Mouse (Mus musculus): ENCODE results near the gene Sfswap. TPM values are rescaled to one million over a fixed set of nuclear protein-coding genes. Genes with fewer than 3 reads are reported as not detected.

The Sfswap gene
- polyA plus RNA-seq, 1 experiment from 2014 or later = 13.7 TPM

DNA sequence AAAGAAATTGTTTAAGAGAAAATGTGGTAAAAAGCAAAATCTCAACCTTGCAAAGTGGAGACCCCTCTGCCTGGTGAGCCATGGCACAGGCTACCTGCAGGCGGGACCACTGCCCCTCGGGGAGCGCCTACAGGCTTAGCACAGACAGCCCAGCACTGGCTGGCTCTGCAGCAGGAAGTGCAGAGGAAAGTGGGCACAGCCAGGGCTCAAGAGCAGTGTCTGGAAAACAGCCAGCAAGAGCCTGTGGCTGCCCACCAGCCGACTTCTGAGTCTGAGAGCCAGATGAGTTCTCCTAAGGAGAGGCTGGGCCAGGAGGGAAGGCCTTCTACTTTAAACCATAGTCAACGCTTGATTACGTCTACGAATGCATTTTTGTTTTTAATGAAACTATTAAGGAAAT lies 20.5 kb downstream of the Sfswap start:
- Histone ChIP-seq H3K27ac (ENCODE audit: low read length) (no peak overlapping the region), H3K4me2 (ENCODE audit: low read depth, low read length) (no peak overlapping the region), H3K4me1 (ENCODE audit: control insufficient read depth, low read depth, low read length) (no peaks in the 10 kb centered on the region), H3K36me3 (ENCODE audit: control insufficient read depth, insufficient read depth) (peaks cover 31% of the 10 kb centered on the region), H3K9me3 (replicated peaks; ENCODE audit: control insufficient read depth, low read length) (no peaks in the 10 kb centered on the region), H3K4me3 (ENCODE audit: low read depth, low read length) (no peak overlapping the region), H3K27me3 (ENCODE audit: control insufficient read depth, insufficient read depth, low read depth, low read length) (no peaks in the 10 kb centered on the region), H3K9ac (ENCODE audit: low read depth, low read length) (no peak overlapping the region)
- 86% methylated on average over 7 of the region's 7 CpGs for WGBS (ENCODE audit: insufficient replicate concordance)
- no peak for ATAC-seq (ENCODE audit: low read depth)

DNA sequence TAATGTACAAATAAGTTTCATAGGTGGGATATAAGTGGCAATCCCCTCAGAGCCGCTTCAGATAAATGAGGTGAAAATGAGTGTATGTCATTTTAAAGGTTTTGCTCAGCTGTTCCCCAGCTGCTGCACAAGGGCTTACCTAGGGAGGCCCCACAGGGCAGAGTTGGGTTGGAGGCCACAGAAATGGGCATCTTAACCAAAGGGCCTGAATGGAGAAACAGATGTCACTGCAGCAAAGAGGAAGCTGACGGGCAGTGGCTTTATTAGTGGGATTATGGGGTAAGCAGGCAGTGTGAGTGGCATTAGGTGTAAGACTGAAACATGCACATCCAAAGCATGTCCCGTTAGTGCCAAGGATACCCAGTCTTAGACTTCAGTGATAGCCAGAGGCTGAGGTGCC lies 20.9 kb downstream of the Sfswap start:
- no peak for ATAC-seq (ENCODE audit: low read depth)
- H3K4me1 ChIP-seq (ENCODE audit: control insufficient read depth, low read depth, low read length) = no peaks in the 10 kb centered on the region
- no peak overlapping the region for H3K27ac ChIP-seq (ENCODE audit: low read length)
- H3K36me3 ChIP-seq (ENCODE audit: control insufficient read depth, insufficient read depth) = peaks cover 30% of the 10 kb centered on the region
- H3K27me3 ChIP-seq (ENCODE audit: control insufficient read depth, insufficient read depth, low read depth, low read length) = no peaks in the 10 kb centered on the region
- H3K9me3 ChIP-seq (replicated peaks; ENCODE audit: control insufficient read depth, low read length) = no peaks in the 10 kb centered on the region
- H3K4me2 ChIP-seq (ENCODE audit: low read depth, low read length) = no peak overlapping the region
- no peak overlapping the region for H3K9ac ChIP-seq (ENCODE audit: low read depth, low read length)
- 78% methylated on average over 3 of the region's 3 CpGs for WGBS (ENCODE audit: insufficient replicate concordance)
- H3K4me3 ChIP-seq (ENCODE audit: low read depth, low read length) = no peak overlapping the region

- Histone ChIP-seq H3K4me3 (ENCODE audit: low read depth, low read length) (no peak overlapping the region), H3K9ac (ENCODE audit: low read depth, low read length) (no peak overlapping the region), H3K27ac (ENCODE audit: low read length) (no peak overlapping the region), H3K4me2 (ENCODE audit: low read depth, low read length) (no peak overlapping the region), H3K27me3 (ENCODE audit: control insufficient read depth, insufficient read depth, low read depth, low read length) (no peaks in the 10 kb centered on the region), H3K4me1 (ENCODE audit: control insufficient read depth, low read depth, low read length) (no peaks in the 10 kb centered on the region), H3K9me3 (replicated peaks; ENCODE audit: control insufficient read depth, low read length) (no peaks in the 10 kb centered on the region), H3K36me3 (ENCODE audit: control insufficient read depth, insufficient read depth) (peaks cover 29% of the 10 kb centered on the region)
- 81% methylated on average over 3 of the region's 3 CpGs for WGBS (ENCODE audit: insufficient replicate concordance)
- no peak for ATAC-seq (ENCODE audit: low read depth)
These were observed 22.1 kb downstream of the Sfswap start for GRCm38 (mm10) chr5:129523166-129523565.

DNA sequence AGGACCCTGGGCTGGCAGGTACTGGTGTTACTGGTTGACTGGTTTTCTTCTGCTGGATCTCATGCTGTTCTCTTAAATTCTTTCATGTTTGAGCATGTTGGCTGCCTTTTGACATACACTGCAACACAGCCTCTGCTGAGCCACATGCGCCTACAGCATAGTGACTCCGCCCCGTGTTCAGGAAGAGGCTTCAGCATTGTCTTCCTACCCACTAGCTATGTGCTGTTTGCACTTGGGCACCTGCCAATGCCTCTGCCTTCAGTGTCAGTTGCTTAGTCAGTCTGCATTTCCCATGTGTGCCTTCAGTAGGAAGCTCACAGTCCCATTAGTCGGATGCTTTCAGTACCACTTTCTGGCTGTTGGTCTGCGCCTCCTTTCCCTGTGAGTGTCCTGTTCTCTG lies 23.7 kb downstream of the Sfswap start:
- 81% methylated on average over 5 of the region's 5 CpGs for WGBS (ENCODE audit: insufficient replicate concordance)
- peaks cover 28% of the 10 kb centered on the region for H3K36me3 ChIP-seq (ENCODE audit: control insufficient read depth, insufficient read depth)
- no peaks in the 10 kb centered on the region for H3K9me3 ChIP-seq (replicated peaks; ENCODE audit: control insufficient read depth, low read length)
- no peak overlapping the region for H3K4me2 ChIP-seq (ENCODE audit: low read depth, low read length)
- no peak overlapping the region for H3K4me3 ChIP-seq (ENCODE audit: low read depth, low read length)
- H3K9ac ChIP-seq (ENCODE audit: low read depth, low read length) = no peak overlapping the region
- H3K27ac ChIP-seq (ENCODE audit: low read length) = no peak overlapping the region
- no peaks in the 10 kb centered on the region for H3K4me1 ChIP-seq (ENCODE audit: control insufficient read depth, low read depth, low read length)
- no peaks in the 10 kb centered on the region for H3K27me3 ChIP-seq (ENCODE audit: control insufficient read depth, insufficient read depth, low read depth, low read length)
- ATAC-seq (ENCODE audit: low read depth) = no peak

- H3K4me2 ChIP-seq (ENCODE audit: low read depth, low read length) = no peak overlapping the region
- H3K9me3 ChIP-seq (replicated peaks; ENCODE audit: control insufficient read depth, low read length) = no peaks in the 10 kb centered on the region
- ATAC-seq (ENCODE audit: low read depth) = no peak
- H3K27me3 ChIP-seq (ENCODE audit: control insufficient read depth, insufficient read depth, low read depth, low read length) = no peaks in the 10 kb centered on the region
- H3K4me3 ChIP-seq (ENCODE audit: low read depth, low read length) = no peak overlapping the region
- peaks cover 25% of the 10 kb centered on the region for H3K36me3 ChIP-seq (ENCODE audit: control insufficient read depth, insufficient read depth)
- no peak overlapping the region for H3K27ac ChIP-seq (ENCODE audit: low read length)
- H3K9ac ChIP-seq (ENCODE audit: low read depth, low read length) = no peak overlapping the region
- H3K4me1 ChIP-seq (ENCODE audit: control insufficient read depth, low read depth, low read length) = no peaks in the 10 kb centered on the region
- 53% methylated on average over 5 of the region's 5 CpGs for WGBS (ENCODE audit: insufficient replicate concordance)
These were observed 26.1 kb downstream of the Sfswap start for GRCm38 (mm10) chr5:129527162-129527561.

GRCm38 (mm10) chr5:129529571-129529970 lies 28.6 kb downstream of the Sfswap start:
- Histone ChIP-seq H3K9ac (ENCODE audit: low read depth, low read length) (no peak overlapping the region), H3K36me3 (ENCODE audit: control insufficient read depth, insufficient read depth) (peaks cover 22% of the 10 kb centered on the region), H3K9me3 (replicated peaks; ENCODE audit: control insufficient read depth, low read length) (no peaks in the 10 kb centered on the region), H3K27me3 (ENCODE audit: control insufficient read depth, insufficient read depth, low read depth, low read length) (no peaks in the 10 kb centered on the region), H3K4me2 (ENCODE audit: low read depth, low read length) (no peak overlapping the region), H3K4me1 (ENCODE audit: control insufficient read depth, low read depth, low read length) (no peaks in the 10 kb centered on the region), H3K27ac (ENCODE audit: low read length) (no peak overlapping the region), H3K4me3 (ENCODE audit: low read depth, low read length) (no peak overlapping the region)
- WGBS (ENCODE audit: insufficient replicate concordance) = 34% methylated on average over 1 of the region's 1 CpGs
- ATAC-seq (ENCODE audit: low read depth) = no peak

DNA sequence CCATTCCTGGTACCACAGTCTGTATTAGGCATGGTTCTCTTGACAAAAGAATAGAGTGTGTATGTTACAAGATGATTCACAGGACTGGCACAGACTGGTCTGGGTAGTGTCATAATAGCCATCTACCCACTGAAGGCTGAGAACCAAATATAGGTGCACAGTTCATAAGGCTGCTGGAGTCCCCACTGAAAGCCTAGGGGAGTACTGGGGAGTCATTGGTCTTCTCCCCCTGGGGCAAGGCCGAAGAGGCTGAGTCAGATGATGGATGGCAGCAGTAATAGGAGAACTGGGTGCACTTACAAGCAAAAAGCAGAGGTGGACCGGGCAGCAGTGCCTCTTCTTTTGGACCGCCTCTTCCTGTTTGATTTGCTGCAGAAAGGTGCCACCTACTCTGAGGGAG lies 32.7 kb downstream of the Sfswap start:
- Histone ChIP-seq H3K9ac (ENCODE audit: low read depth, low read length) (no peak overlapping the region), H3K27me3 (ENCODE audit: control insufficient read depth, insufficient read depth, low read depth, low read length) (no peaks in the 10 kb centered on the region), H3K4me3 (ENCODE audit: low read depth, low read length) (no peak overlapping the region), H3K27ac (ENCODE audit: low read length) (no peak overlapping the region), H3K4me2 (ENCODE audit: low read depth, low read length) (no peak overlapping the region), H3K4me1 (ENCODE audit: control insufficient read depth, low read depth, low read length) (no peaks in the 10 kb centered on the region), H3K36me3 (ENCODE audit: control insufficient read depth, insufficient read depth) (peaks cover 5% of the 10 kb centered on the region; the same call in 1 of the 2 replicates), H3K9me3 (replicated peaks; ENCODE audit: control insufficient read depth, low read length) (no peaks in the 10 kb centered on the region)
- WGBS (ENCODE audit: insufficient replicate concordance) = 87% methylated on average over 3 of the region's 3 CpGs
- ATAC-seq (ENCODE audit: low read depth) = no peak

- Histone ChIP-seq H3K9ac (ENCODE audit: low read depth, low read length) (no peak overlapping the region), H3K27me3 (ENCODE audit: control insufficient read depth, insufficient read depth, low read depth, low read length) (no peaks in the 10 kb centered on the region), H3K36me3 (ENCODE audit: control insufficient read depth, insufficient read depth) (peaks cover 5% of the 10 kb centered on the region; the same call in 1 of the 2 replicates), H3K4me1 (ENCODE audit: control insufficient read depth, low read depth, low read length) (no peaks in the 10 kb centered on the region), H3K9me3 (replicated peaks; ENCODE audit: control insufficient read depth, low read length) (no peaks in the 10 kb centered on the region), H3K4me3 (ENCODE audit: low read depth, low read length) (no peak overlapping the region), H3K4me2 (ENCODE audit: low read depth, low read length) (no peak overlapping the region), H3K27ac (ENCODE audit: low read length) (no peak overlapping the region)
- ATAC-seq (ENCODE audit: low read depth) = no peak
- WGBS (ENCODE audit: insufficient replicate concordance) = 74% methylated on average over 2 of the region's 2 CpGs
These were observed 33.5 kb downstream of the Sfswap start for GRCm38 (mm10) chr5:129534500-129534899.

DNA sequence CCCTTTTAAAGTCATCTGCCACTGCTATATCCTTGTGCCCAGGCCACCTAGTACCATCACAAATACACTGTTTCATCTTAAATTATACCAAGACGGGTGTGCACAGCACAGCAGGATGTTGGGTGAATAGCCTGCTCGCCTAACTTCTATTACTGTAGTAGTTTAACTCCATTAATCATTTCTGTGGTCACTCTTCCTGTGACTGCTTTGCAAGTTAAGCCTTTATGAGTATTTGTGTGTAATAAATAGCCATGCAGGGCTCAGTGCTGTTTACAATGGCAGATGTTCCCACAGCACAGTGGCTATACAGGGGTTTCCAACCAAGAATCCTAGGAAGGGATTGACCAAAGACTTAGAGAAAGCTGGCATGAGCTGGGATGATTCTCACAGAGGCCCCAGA lies 34.0 kb downstream of the Sfswap start:
- H3K36me3 ChIP-seq (ENCODE audit: control insufficient read depth, insufficient read depth) = peaks cover 10% of the 10 kb centered on the region
- H3K9me3 ChIP-seq (replicated peaks; ENCODE audit: control insufficient read depth, low read length) = no peaks in the 10 kb centered on the region
- ATAC-seq (ENCODE audit: low read depth) = no peak
- WGBS (ENCODE audit: insufficient replicate concordance) = 69% methylated on average over 2 of the region's 2 CpGs
- H3K4me1 ChIP-seq (ENCODE audit: control insufficient read depth, low read depth, low read length) = no peaks in the 10 kb centered on the region
- H3K9ac ChIP-seq (ENCODE audit: low read depth, low read length) = no peak overlapping the region
- H3K27me3 ChIP-seq (ENCODE audit: control insufficient read depth, insufficient read depth, low read depth, low read length) = no peaks in the 10 kb centered on the region
- H3K27ac ChIP-seq (ENCODE audit: low read length) = no peak overlapping the region
- H3K4me2 ChIP-seq (ENCODE audit: low read depth, low read length) = no peak overlapping the region
- no peak overlapping the region for H3K4me3 ChIP-seq (ENCODE audit: low read depth, low read length)

GRCm38 (mm10) chr5:129535431-129535830 lies 34.4 kb downstream of the Sfswap start:
- no peaks in the 10 kb centered on the region for H3K27me3 ChIP-seq (ENCODE audit: control insufficient read depth, insufficient read depth, low read depth, low read length)
- H3K36me3 ChIP-seq (ENCODE audit: control insufficient read depth, insufficient read depth) = peaks cover 14% of the 10 kb centered on the region
- H3K4me3 ChIP-seq (ENCODE audit: low read depth, low read length) = no peak overlapping the region
- no peak overlapping the region for H3K9ac ChIP-seq (ENCODE audit: low read depth, low read length)
- 93% methylated on average over 3 of the region's 3 CpGs for WGBS (ENCODE audit: insufficient replicate concordance)
- no peak overlapping the region for H3K4me2 ChIP-seq (ENCODE audit: low read depth, low read length)
- H3K4me1 ChIP-seq (ENCODE audit: control insufficient read depth, low read depth, low read length) = no peaks in the 10 kb centered on the region
- ATAC-seq (ENCODE audit: low read depth) = no peak
- H3K9me3 ChIP-seq (replicated peaks; ENCODE audit: control insufficient read depth, low read length) = no peaks in the 10 kb centered on the region
- no peak overlapping the region for H3K27ac ChIP-seq (ENCODE audit: low read length)
